Mouse (Mus musculus) lung, embryonic 14.5 days (tissue): ENCODE measurements at regions not wholly inside any gene's neighbourhood (a gene's known extent, or its start where the extent isn't known, plus 50 kb on each side); places are given as distances from the start of the nearest gene placed in this dataset.

Experiments
- ATAC-seq: fragments of 200-750 bp; cut with Nextera tagmentation; 2 replicates; pipeline ENCODE4 v1.8.0; 2017; ENCODE audit warnings: mild to moderate bottlenecking, moderate TSS enrichment, moderate library complexity; ENCODE audit not compliant: insufficient read depth
- DNase-seq: peaks from one replicate; pipeline ENCODE4 v3.0.0-alpha.2; 2015
- H3K27ac ChIP-seq: fragments of 300-500 bp; sonication (generic); 2 replicates; pipeline ENCODE4 v1.5.1; 2014; ENCODE audit warnings: low read depth, mild to moderate bottlenecking, moderate library complexity
- H3K27me3 ChIP-seq: fragments of 300-500 bp; sonication (generic); 2 replicates; pipeline ENCODE4 v1.6.1; 2014; ENCODE audit warnings: low read length, control low read depth; ENCODE audit not compliant: insufficient read depth
- H3K36me3 ChIP-seq: fragments of 300-500 bp; sonication (generic); 2 replicates; pipeline ENCODE4 v1.6.1; 2014; ENCODE audit warnings: control low read depth; ENCODE audit not compliant: insufficient read depth
- H3K4me1 ChIP-seq: fragments of 300-500 bp; sonication (generic); 2 replicates; pipeline ENCODE4 v1.6.1; 2014; ENCODE audit warnings: antibody characterized with exemption, control low read depth; ENCODE audit not compliant: insufficient read depth
- H3K4me2 ChIP-seq: fragments of 300-500 bp; sonication (generic); 2 replicates; pipeline ENCODE4 v1.6.1; 2014; ENCODE audit warnings: mild to moderate bottlenecking
- H3K4me3 ChIP-seq: fragments of 300-500 bp; sonication (generic); 2 replicates; pipeline ENCODE4 v1.5.1; 2014; ENCODE audit warnings: low read depth, low read length
- H3K9ac ChIP-seq: fragments of 300-500 bp; sonication (generic); 2 replicates; pipeline ENCODE4 v1.6.1; 2014
- H3K9me3 ChIP-seq: fragments of 300-500 bp; sonication (generic); 2 replicates; pipeline ENCODE4 v1.6.1; 2016; ENCODE audit warnings: low read depth, low read length, control low read depth
- CTCF ChIP-seq: IDR thresholded peaks from 2 replicates; pipeline ENCODE4 v1.5.1; 2016; ENCODE audit warnings: antibody characterized with exemption, low read depth
- WGBS: fragments of 180-500 bp; shearing (Covaris S2); extraction: QIAGEN DNeasy Blood & Tissue Kit; methylation state at CpG from one replicate; pipeline ENCODE4 v1.1.7; 2014; 5-methylcytosine and 5-hydroxymethylcytosine counted together

- H3K36me3 ChIP-seq = no peaks in the 10 kb centered on the region
- no peak for ATAC-seq
- H3K9me3 ChIP-seq = no peaks in the 10 kb centered on the region
- no peaks in the 10 kb centered on the region for H3K4me1 ChIP-seq
- no peak overlapping the region for H3K4me3 ChIP-seq
- 56% methylated on average over 1 of the region's 1 CpGs for WGBS
- no peak overlapping the region for H3K27ac ChIP-seq
- no peak overlapping the region for H3K4me2 ChIP-seq
- H3K9ac ChIP-seq = no peak overlapping the region
- TF ChIP-seq CTCF = no peak
- no peaks in the 10 kb centered on the region for H3K27me3 ChIP-seq
- no peak for DNase-seq
Observed at GRCm38 (mm10) chr2:82508595-82508994, 434.8 kb upstream of the Fsip2 start.

DNA sequence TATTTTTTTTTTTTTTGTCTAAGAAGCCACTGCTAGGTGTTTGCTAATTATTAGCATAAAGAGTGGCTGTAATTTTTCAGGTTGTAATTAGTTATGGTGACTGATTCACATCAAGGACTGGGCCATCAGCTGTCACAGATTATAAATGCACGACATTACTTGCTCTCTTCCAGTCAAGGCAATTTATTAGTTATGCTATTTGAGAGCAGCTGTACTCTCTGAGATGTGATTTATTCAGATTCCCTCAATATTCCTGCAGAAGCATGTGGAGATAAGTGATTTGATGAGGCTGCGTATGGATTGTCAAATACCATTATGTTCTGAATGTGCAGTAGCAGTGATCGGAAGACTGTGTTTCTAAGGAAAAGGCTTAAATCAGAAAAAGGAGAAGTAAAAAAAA lies 428.3 kb upstream of the Fsip2 start:
- H3K27ac ChIP-seq = no peak overlapping the region
- no peaks in the 10 kb centered on the region for H3K4me1 ChIP-seq
- H3K4me2 ChIP-seq = no peak overlapping the region
- DNase-seq = no peak
- WGBS = 83% methylated on average over 3 of the region's 3 CpGs
- no peak for TF ChIP-seq CTCF
- no peak overlapping the region for H3K9ac ChIP-seq
- ATAC-seq = no peak
- H3K36me3 ChIP-seq = no peaks in the 10 kb centered on the region
- H3K4me3 ChIP-seq = no peak overlapping the region
- H3K9me3 ChIP-seq = no peaks in the 10 kb centered on the region
- H3K27me3 ChIP-seq = no peaks in the 10 kb centered on the region

DNA sequence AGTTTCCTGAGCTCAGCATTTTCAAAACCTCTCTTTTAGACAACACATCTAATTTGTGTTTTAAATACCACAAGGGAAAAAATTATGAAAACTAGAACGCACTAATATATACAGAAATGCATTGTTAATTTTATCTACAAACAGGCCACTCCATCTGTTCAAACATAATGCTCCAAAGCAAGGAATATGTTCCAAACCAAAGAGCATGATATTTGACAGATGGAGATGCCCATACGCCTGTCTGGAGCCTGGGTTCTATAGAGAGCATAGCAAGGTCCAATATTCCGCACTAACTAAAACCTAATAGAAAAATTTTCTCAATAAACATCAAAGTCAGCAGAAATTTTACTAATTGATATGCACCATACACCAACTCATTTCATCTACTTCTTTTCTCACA lies 423.5 kb upstream of the Fsip2 start:
- Histone ChIP-seq H3K4me2 (no peak overlapping the region), H3K27ac (no peak overlapping the region), H3K9ac (no peak overlapping the region), H3K4me1 (no peaks in the 10 kb centered on the region), H3K9me3 (no peaks in the 10 kb centered on the region), H3K36me3 (no peaks in the 10 kb centered on the region), H3K27me3 (no peaks in the 10 kb centered on the region), H3K4me3 (no peak overlapping the region)
- TF ChIP-seq CTCF = no peak
- ATAC-seq = no peak
- 72% methylated on average over 3 of the region's 3 CpGs for WGBS
- DNase-seq = no peak

GRCm38 (mm10) chr2:82538958-82539357 lies 404.5 kb upstream of the Fsip2 start:
- H3K27ac ChIP-seq = no peak overlapping the region
- DNase-seq (no peak), ATAC-seq (no peak)
- no peaks in the 10 kb centered on the region for H3K36me3 ChIP-seq
- no peaks in the 10 kb centered on the region for H3K9me3 ChIP-seq
- no peak overlapping the region for H3K9ac ChIP-seq
- H3K4me3 ChIP-seq = no peak overlapping the region
- TF ChIP-seq CTCF = no peak
- no peaks in the 10 kb centered on the region for H3K27me3 ChIP-seq
- H3K4me1 ChIP-seq = no peaks in the 10 kb centered on the region
- WGBS = 74% methylated on average over 3 of the region's 3 CpGs
- no peak overlapping the region for H3K4me2 ChIP-seq

- Histone ChIP-seq H3K4me1 (no peaks in the 10 kb centered on the region), H3K9me3 (no peaks in the 10 kb centered on the region)
- no peak for TF ChIP-seq CTCF
Observed at GRCm38 (mm10) chr2:82540676-82541075, 402.8 kb upstream of the Fsip2 start.

GRCm38 (mm10) chr2:82570358-82570757 lies 373.1 kb upstream of the Fsip2 start:
- Histone ChIP-seq H3K4me1 (no peaks in the 10 kb centered on the region), H3K27me3 (no peaks in the 10 kb centered on the region)

More at GRCm38 (mm10) chr2:82540676-82541075, 402.8 kb upstream of the Fsip2 start:
- ATAC-seq (no peak), DNase-seq (no peak)
- H3K27me3 ChIP-seq = no peaks in the 10 kb centered on the region
- no peak overlapping the region for H3K4me3 ChIP-seq
- no peaks in the 10 kb centered on the region for H3K36me3 ChIP-seq
- no peak overlapping the region for H3K9ac ChIP-seq
- no peak overlapping the region for H3K4me2 ChIP-seq
- no peak overlapping the region for H3K27ac ChIP-seq

DNA sequence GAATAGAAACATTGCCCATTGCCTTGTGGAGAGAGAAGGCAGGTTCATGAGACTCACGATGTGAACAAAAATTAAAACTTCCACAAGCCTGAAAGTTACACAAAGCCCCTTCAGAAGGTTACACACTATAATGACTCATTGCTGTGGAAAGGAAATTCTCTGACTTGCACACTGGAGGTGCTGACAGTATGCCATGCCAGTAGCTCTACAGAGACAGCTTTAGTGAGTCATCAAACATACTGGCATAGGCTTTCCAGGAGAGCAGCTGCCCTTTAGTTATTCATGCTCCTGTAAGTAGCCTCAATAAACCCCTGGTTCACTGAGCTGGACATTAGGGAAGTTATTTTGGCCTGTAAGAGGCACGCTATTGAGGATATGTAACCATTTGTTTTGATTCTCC lies 371.3 kb upstream of the Fsip2 start:
- Histone ChIP-seq H3K27ac (no peak overlapping the region), H3K4me1 (no peaks in the 10 kb centered on the region), H3K4me3 (no peak overlapping the region), H3K9ac (no peak overlapping the region), H3K27me3 (no peaks in the 10 kb centered on the region), H3K36me3 (no peaks in the 10 kb centered on the region), H3K4me2 (no peak overlapping the region), H3K9me3 (no peaks in the 10 kb centered on the region)
- TF ChIP-seq CTCF = no peak
- no peak for ATAC-seq
- WGBS = 78% methylated on average over 2 of the region's 2 CpGs
- no peak for DNase-seq

More at GRCm38 (mm10) chr2:82570358-82570757, 373.1 kb upstream of the Fsip2 start:
- Histone ChIP-seq H3K27ac (no peak overlapping the region), H3K9ac (no peak overlapping the region), H3K9me3 (no peaks in the 10 kb centered on the region), H3K4me2 (no peak overlapping the region), H3K4me3 (no peak overlapping the region), H3K36me3 (no peaks in the 10 kb centered on the region)
- no peak for DNase-seq
- TF ChIP-seq CTCF = peak; percentile 18; the same call in 1 of the 2 replicates
- no peak for ATAC-seq

- ATAC-seq (no peak), DNase-seq (no peak)
- TF ChIP-seq CTCF = no peak
- Histone ChIP-seq H3K27me3 (no peaks in the 10 kb centered on the region), H3K36me3 (no peaks in the 10 kb centered on the region), H3K9ac (no peak overlapping the region), H3K9me3 (no peaks in the 10 kb centered on the region), H3K4me1 (no peaks in the 10 kb centered on the region), H3K4me2 (no peak overlapping the region), H3K4me3 (no peak overlapping the region), H3K27ac (no peak overlapping the region)
- 76% methylated on average over 1 of the region's 1 CpGs for WGBS
Observed at GRCm38 (mm10) chr2:82573841-82574240, 369.6 kb upstream of the Fsip2 start.
